Mouse (Mus musculus) 416B (cell line): Measurements from ENCODE around the gene Tbc1d10a.

ENCODE experiments used
- DNase-seq: peaks from one replicate; pipeline ENCODE4 v3.0.0; 2011; ENCODE audit warnings: low read depth

The Tbc1d10a gene

GRCm38 (mm10) chr11:4216248-4217000, 29.8 kb downstream of the Tbc1d10a start:
- no peak for DNase-seq

- DNase-seq = no peak
Observed at GRCm38 (mm10) chr11:4217914-4218629, 31.5 kb downstream of the Tbc1d10a start, which contains the start of gene Castor1. Gene Castor1 (plus strand): TSS chr11:4218225.

GRCm38 (mm10) chr11:4218637-4219036, 32.0 kb downstream of the Tbc1d10a start:
- no peak for DNase-seq

- peak; percentile 81 for DNase-seq
Observed at GRCm38 (mm10) chr11:4219317-4219751, 32.7 kb downstream of the Tbc1d10a start.

GRCm38 (mm10) chr11:4219908-4220307, 33.3 kb downstream of the Tbc1d10a start:
- no peak for DNase-seq

- peak; percentile 76 for DNase-seq
Observed at GRCm38 (mm10) chr11:4220443-4221400, 34.1 kb downstream of the Tbc1d10a start.

- no peak for DNase-seq
Observed at GRCm38 (mm10) chr11:4222046-4222950, 35.7 kb downstream of the Tbc1d10a start.

GRCm38 (mm10) chr11:4223393-4224188, 37.0 kb downstream of the Tbc1d10a start:
- DNase-seq = no peak

- no peak for DNase-seq
Observed at GRCm38 (mm10) chr11:4224223-4224622, 37.6 kb downstream of the Tbc1d10a start.

- no peak for DNase-seq
Observed at GRCm38 (mm10) chr11:4226569-4227325, 40.2 kb downstream of the Tbc1d10a start.

GRCm38 (mm10) chr11:4228463-4228862, 41.9 kb downstream of the Tbc1d10a start:
- DNase-seq = no peak

- peak; percentile 48 for DNase-seq
Observed at GRCm38 (mm10) chr11:4229841-4230240, 43.3 kb downstream of the Tbc1d10a start.

- no peak for DNase-seq
Observed at GRCm38 (mm10) chr11:4231435-4231834, 44.8 kb downstream of the Tbc1d10a start.

GRCm38 (mm10) chr11:4232644-4233043, 46.1 kb downstream of the Tbc1d10a start:
- DNase-seq = peak; percentile 94

- DNase-seq = no peak
Observed at GRCm38 (mm10) chr11:4235052-4235655, 48.6 kb downstream of the Tbc1d10a start.

GRCm38 (mm10) chr11:4235665-4236545, 49.3 kb downstream of the Tbc1d10a start, which contains the start of gene Osm:
Gene Osm (plus strand): TSS chr11:4236420.
- peak; percentile 94 for DNase-seq

GRCm38 (mm10) chr11:4236546-4237067, 50.0 kb downstream of the Tbc1d10a start:
- peak; percentile 94 for DNase-seq
